In the genomic region with DNA sequence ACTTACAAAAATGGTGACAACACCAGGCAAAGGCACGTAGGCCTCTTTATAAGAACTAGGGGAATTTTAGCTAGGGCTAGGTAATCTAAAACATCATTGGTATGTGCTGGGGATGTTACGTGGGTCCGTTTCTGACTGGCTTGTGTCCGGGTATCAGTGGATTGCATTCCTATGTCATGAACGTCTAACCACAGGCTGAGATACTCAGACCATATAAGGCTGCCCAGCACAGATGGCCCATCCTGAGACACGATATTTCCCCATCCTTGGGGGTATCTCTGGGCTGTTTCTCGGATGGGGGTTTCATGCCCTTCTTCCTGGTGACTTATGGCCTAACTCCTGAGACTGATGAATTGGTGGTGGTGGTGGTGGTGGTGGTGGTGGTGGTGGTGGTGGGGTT, we compare ENCODE assay signal across 18 mouse cellular contexts. TPM values are rescaled to one million over a fixed set of nuclear protein-coding genes. Genes with fewer than 3 reads are reported as not detected.
"Had no signal": no experiment of that assay in that cellular context is flagged by ENCODE, and none has a peak within 500 bp of the region (broad histone marks: within the 10 kb centered on the region; RNA-seq: fewer than 3 reads in every experiment).

No protein-coding gene starts in this region.

- H3K27me3 ChIP-seq: limb, embryonic 15.5 days; lung, embryonic 15.5 days; midbrain, embryonic 13.5 days; neural tube, embryonic 15.5 days had no signal

- ATAC-seq: liver, embryonic 12.5 days; midbrain, embryonic 13.5 days had no signal

- H3K4me3 ChIP-seq: limb, embryonic 15.5 days; liver, embryonic 12.5 days; lung, embryonic 15.5 days; midbrain, embryonic 13.5 days; neural tube, embryonic 15.5 days had no signal

- H3K4me2 ChIP-seq: limb, embryonic 15.5 days; liver, embryonic 12.5 days; lung, embryonic 15.5 days; midbrain, embryonic 13.5 days; neural tube, embryonic 15.5 days had no signal

- H3K36me3 ChIP-seq: limb, embryonic 15.5 days; liver, embryonic 12.5 days; lung, embryonic 15.5 days; midbrain, embryonic 13.5 days; neural tube, embryonic 15.5 days had no signal

- DNase-seq: kidney, postnatal 25 days; layer of hippocampus, postnatal 36 days; right cerebral cortex, adult 18-20 months; right cerebral cortex, postnatal 25 days; thymus, adult 18-20 months; thymus, postnatal 14 days had no signal

- H3K9ac ChIP-seq: limb, embryonic 15.5 days; liver, embryonic 12.5 days; lung, embryonic 15.5 days; midbrain, embryonic 13.5 days; neural tube, embryonic 15.5 days had no signal

- H3K4me1 ChIP-seq: limb, embryonic 15.5 days; liver, embryonic 12.5 days; lung, embryonic 15.5 days; midbrain, embryonic 13.5 days; neural tube, embryonic 15.5 days had no signal

- H3K27ac ChIP-seq: limb, embryonic 15.5 days; liver, embryonic 12.5 days; lung, embryonic 15.5 days; midbrain, embryonic 13.5 days; neural tube, embryonic 15.5 days had no signal

- H3K9me3 ChIP-seq: limb, embryonic 15.5 days; liver, embryonic 12.5 days; lung, embryonic 15.5 days; midbrain, embryonic 13.5 days; neural tube, embryonic 15.5 days had no signal

RNA-seq across cellular contexts. Expression of a gene that starts 2.9 kb away (rescaled TPM):
- total RNA-seq: layer of hippocampus, postnatal 36 days; left cerebral cortex, adult 8-10 months; left cerebral cortex, postnatal 25 days; midbrain, postnatal 0 days had no signal
- polyA plus RNA-seq: liver, embryonic 12.5 days; liver, embryonic 16.5 days; midbrain, postnatal 0 days had no signal

RNA-seq across cellular contexts. Expression of a gene that starts 37.2 kb away (rescaled TPM):
- total RNA-seq: layer of hippocampus, postnatal 36 days; midbrain, postnatal 0 days had no signal
- polyA plus RNA-seq: liver, embryonic 12.5 days; liver, embryonic 16.5 days; midbrain, postnatal 0 days; neural tube, embryonic 15.5 days had no signal

RNA-seq across cellular contexts. Expression of a gene that starts 54.7 kb away (rescaled TPM):
- total RNA-seq: layer of hippocampus, postnatal 36 days had no signal
- polyA plus RNA-seq: limb, embryonic 11.5 days; limb, embryonic 15.5 days; liver, embryonic 12.5 days; midbrain, embryonic 13.5 days; neural tube, embryonic 11.5 days; neural tube, embryonic 15.5 days; stomach, embryonic 14.5 days had no signal
